Mouse (Mus musculus) Patski (cell line): Measurements from ENCODE around the gene Dscaml1. TPM values are rescaled to one million over a fixed set of nuclear protein-coding genes. Genes with fewer than 3 reads are reported as not detected.

Experiments used
- ATAC-seq: fragments of 100-300 bp; one replicate; pipeline ENCODE4 v1.8.0; 2021
- CTCF ChIA-PET: fragments of 350-600 bp; sonication (Branson Sonifier 250); formaldehyde crosslinking; loops from one replicate; lab custom pipeline; 2022; ENCODE audit warnings: inconsistent platforms; lab: Charles Lee
- POLR2A ChIA-PET: fragments of 350-600 bp; sonication (Branson Sonifier 250); formaldehyde crosslinking; loops from one replicate; lab custom pipeline; 2022; ENCODE audit warnings: antibody characterized with exemption, inconsistent platforms; lab: Charles Lee
- DNase-seq: peaks from one replicate; pipeline ENCODE4 v3.0.0-alpha.2; 2011; ENCODE audit warnings: low read depth, low spot score
- H3K27me3 ChIP-seq: fragments of 371-371 bp; one replicate; pipeline ENCODE4 v1.5.1; 2021
- CTCF ChIP-seq: fragments of 100-300 bp; IDR thresholded peaks from one replicate; pipeline ENCODE4 v1.5.1; 2021
- in situ Hi-C: fragments of 300-500 bp; cut with MboI; formaldehyde crosslinking; loops from 3 replicates; pipeline ENCODE4 v1.11.1; 2018; ENCODE audit warnings: low pct_unique_long_range_greater_than_20kb, mixed read lengths
- polyA plus RNA-seq: library from polyadenylated mRNA; unstranded; gene quantifications from one replicate; pipeline ENCODE4 v1.2.3, GENCODE M21; 2021

Dscaml1 gene
- polyA plus RNA-seq, 1 experiment from 2014 or later = 0.01 TPM

GRCm38 (mm10) chr9:45592374-45592773 is 165.9 kb downstream of the Dscaml1 start:
- TF ChIP-seq CTCF = no peak
- ChIA-PET POLR2A (interaction anchor here (0.6 kb wide), 1 partner anchor 162 kb away, joined by 4 read pairs; no protein-coding TSS in a partner anchor), CTCF (no interaction called here)
- ATAC-seq (no peak), DNase-seq (no peak)
- in situ Hi-C loops = no loop called here
- H3K27me3 ChIP-seq = peaks cover 32% of the 10 kb centered on the region

GRCm38 (mm10) chr9:45598117-45598516 is 171.7 kb downstream of the Dscaml1 start:
- ATAC-seq (peak; percentile 91), DNase-seq (peak; percentile 39)
- TF ChIP-seq CTCF = no peak
- peaks cover 20% of the 10 kb centered on the region for H3K27me3 ChIP-seq
- ChIA-PET POLR2A (no interaction called here), CTCF (no interaction called here)
- in situ Hi-C loops = no loop called here

DNA sequence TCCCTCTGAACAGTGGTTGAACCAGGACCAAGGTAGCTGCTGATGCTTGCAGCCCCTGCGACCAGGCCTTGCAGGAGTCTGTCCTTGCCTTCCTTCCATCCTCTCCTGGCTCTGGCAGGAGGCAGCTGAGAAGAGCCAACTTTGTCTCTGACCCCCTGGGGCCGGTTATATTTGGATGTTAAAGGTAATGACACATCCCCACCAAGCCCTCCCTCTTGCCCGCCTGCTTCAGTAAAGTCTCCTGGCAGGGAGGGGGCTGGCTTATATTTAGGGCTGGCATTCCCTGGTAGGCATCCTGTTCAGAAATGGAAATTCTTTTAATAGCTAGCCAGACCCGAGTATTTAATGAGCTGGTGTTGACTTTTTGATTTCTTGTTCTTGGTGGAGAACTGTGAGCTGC is 172.9 kb downstream of the Dscaml1 start:
- no peak for TF ChIP-seq CTCF
- H3K27me3 ChIP-seq = peaks cover 22% of the 10 kb centered on the region
- POLR2A ChIA-PET = no interaction called here
- in situ Hi-C loops = no loop called here
- ATAC-seq = no peak
- DNase-seq = no peak
- CTCF ChIA-PET = no interaction called here

DNA sequence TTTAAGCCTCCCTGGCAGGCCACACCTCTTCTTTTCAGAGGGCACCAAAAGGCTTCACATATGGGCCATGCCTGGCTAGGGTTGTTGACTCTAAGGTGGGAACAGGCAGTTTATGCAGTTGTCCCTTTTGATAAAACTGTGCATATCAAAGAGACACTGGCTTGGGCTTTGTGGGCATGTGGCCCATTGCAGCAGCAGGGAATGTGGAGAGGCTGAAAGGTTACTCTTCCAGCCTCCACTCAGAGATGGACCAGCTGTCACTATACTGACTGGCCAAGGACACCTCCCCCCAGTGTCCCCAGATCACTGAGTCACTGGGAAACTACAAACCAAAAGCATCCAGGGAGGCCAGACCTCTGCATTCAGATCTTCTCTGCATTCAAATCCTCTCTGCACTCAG is 180.9 kb downstream of the Dscaml1 start:
- no peak for DNase-seq
- peaks cover 48% of the 10 kb centered on the region for H3K27me3 ChIP-seq
- in situ Hi-C loops = no loop called here
- no peak for ATAC-seq
- POLR2A ChIA-PET = no interaction called here
- no peak for TF ChIP-seq CTCF
- CTCF ChIA-PET = no interaction called here

DNA sequence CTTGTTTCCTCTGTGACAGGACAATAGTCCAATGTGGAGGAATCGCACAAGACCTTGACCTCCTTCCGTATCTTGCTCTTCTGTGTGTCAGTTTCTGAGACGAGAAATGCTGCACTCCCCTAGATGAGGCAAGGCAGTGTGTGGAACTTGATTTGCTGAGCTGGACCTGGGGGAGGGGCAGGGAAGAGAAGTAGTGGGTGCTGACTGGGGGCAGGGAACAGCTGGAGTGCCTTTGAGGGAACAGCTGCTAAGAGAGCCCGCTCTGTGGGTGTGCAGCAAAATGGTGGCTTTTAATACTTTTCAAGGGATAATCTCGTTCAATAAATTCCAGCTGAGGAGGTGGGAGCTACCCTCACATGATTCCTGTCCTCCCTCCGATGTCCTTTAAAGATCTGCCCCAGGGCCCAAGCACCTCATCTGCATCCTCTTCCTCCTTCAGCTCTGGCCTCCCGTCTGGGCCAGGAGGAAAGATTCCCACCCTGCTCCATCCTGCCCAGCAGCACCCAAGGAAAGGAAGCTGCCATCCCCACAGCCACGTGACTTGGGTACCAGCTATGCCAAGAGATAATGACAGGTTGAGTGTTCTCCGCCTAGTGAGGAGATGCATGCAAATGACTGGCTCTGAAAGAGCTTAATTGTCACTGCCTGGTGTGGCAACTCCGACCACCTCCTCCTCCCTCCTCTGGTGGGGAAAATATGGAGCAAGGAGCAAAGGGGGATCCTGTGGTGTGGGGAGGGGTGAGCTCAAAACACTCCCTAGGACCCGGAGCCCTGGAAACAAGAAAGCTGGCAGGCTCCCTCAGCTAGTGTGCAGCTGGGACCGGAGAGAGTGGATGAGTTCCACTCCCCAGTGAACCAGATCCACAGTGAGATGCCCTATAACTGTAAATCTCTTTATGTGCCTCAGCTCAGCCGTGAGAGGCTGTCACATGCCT is 181.9 kb downstream of the Dscaml1 start:
- ATAC-seq = no peak
- DNase-seq = no peak
- CTCF ChIA-PET = no interaction called here
- peaks cover 45% of the 10 kb centered on the region for H3K27me3 ChIP-seq
- TF ChIP-seq CTCF = no peak
- POLR2A ChIA-PET = no interaction called here
- in situ Hi-C loops = no loop called here

DNA sequence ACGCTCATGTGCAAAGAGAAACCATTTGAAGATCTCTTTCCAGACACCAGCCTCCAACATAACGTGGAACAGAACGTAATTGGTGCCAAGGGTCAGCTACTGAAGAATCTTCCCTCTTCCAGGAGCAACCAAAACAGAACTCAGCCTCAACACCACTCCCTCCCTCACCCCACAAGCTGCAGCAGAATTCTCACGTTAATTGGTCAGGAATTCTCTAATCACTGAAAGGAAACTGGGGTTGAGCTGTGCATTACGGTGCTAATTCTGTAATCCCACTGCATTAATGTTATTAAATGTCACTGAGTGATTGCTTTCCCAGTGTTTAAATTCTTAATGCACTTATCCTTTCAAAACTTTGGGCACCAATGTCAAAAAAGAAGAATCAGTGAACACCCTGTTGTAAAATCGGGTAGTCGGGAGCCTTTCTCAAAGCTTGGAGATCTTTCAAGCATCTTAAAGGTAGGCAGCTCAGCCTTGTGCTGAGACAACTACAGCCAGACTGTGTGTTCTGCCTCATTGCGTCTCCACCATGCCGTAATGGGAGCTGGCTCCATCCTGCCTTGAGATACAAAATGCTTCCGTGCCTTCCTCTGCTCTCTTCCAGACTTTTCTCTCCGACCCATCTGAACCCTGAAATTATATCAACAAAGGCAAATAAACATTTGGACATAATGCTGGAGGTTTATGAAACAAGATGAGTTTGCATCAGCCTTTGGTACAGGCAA is 184.1 kb downstream of the Dscaml1 start:
- ChIA-PET CTCF (no interaction called here), POLR2A (no interaction called here)
- peaks cover 25% of the 10 kb centered on the region for H3K27me3 ChIP-seq
- DNase-seq (no peak), ATAC-seq (no peak)
- in situ Hi-C loops = no loop called here
- TF ChIP-seq CTCF = no peak

DNA sequence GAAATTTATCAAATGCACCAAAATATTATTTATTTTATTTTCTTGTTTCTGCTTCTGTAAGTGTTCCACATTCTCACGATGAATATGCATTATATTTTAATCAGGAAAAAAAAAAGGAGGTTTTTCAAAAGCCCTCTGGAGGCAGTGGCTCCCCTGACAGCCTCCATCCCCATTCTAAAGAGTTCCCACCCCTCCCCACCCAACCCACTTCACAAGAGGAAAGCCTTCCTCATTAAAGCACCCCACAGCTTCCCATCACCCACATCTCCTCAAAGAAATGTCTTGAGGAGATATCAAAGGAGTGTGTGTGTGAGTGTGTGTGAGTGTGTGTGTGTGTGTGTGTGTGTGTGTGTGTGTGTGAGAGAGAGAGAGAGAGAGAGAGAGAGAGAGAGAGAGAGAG is 188.2 kb downstream of the Dscaml1 start:
- peaks cover 23% of the 10 kb centered on the region for H3K27me3 ChIP-seq

GRCm38 (mm10) chr9:45617889-45618288 is 191.5 kb downstream of the Dscaml1 start:
- TF ChIP-seq CTCF = no peak

More for the DNA sequence above, 188.2 kb downstream of the Dscaml1 start:
- ChIA-PET CTCF (no interaction called here), POLR2A (no interaction called here)
- ATAC-seq (no peak), DNase-seq (no peak)
- in situ Hi-C loops = no loop called here
- TF ChIP-seq CTCF = no peak

GRCm38 (mm10) chr9:45618443-45618842 is 192.0 kb downstream of the Dscaml1 start:
- CTCF ChIA-PET = no interaction called here
- TF ChIP-seq CTCF = no peak
- peaks cover 45% of the 10 kb centered on the region for H3K27me3 ChIP-seq
- DNase-seq = no peak
- POLR2A ChIA-PET = no interaction called here
- no peak for ATAC-seq
- in situ Hi-C loops = no loop called here

More at GRCm38 (mm10) chr9:45617889-45618288, 191.5 kb downstream of the Dscaml1 start:
- H3K27me3 ChIP-seq = peaks cover 41% of the 10 kb centered on the region
- POLR2A ChIA-PET = no interaction called here
- CTCF ChIA-PET = no interaction called here
- in situ Hi-C loops = no loop called here
- DNase-seq (no peak), ATAC-seq (no peak)

DNA sequence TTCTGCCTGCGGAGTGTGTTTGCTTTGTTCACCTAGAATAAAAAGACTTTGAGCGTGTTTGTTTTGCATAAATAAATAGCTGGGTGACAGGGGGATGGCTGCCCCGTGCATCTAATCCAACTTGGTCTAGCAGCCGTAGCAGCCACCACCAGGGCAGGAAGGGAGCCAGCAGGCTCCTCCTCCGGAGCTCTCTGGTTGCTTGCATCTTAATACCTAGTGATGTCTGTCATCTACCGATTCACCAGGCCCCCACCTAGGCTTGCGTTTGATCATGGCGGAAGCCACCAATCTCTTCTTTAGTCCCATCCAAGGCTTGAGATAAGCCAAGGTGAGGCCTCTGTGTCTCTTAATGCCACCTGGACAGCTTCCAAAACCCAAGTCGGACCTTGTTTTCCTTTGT is 193.6 kb downstream of the Dscaml1 start:
- POLR2A ChIA-PET = no interaction called here
- CTCF ChIA-PET = no interaction called here
- in situ Hi-C loops = no loop called here
- ATAC-seq (no peak), DNase-seq (no peak)
- H3K27me3 ChIP-seq = peaks cover 50% of the 10 kb centered on the region
- TF ChIP-seq CTCF = no peak

- CTCF ChIA-PET = interaction anchor here (0.9 kb wide), 1 partner anchor 31 kb away, joined by 3 read pairs; no protein-coding TSS in a partner anchor
- in situ Hi-C loops = no loop called here
- TF ChIP-seq CTCF = no peak
- peaks cover 50% of the 10 kb centered on the region for H3K27me3 ChIP-seq
- no peak for DNase-seq
- no peak for ATAC-seq
- POLR2A ChIA-PET = no interaction called here
Measured at GRCm38 (mm10) chr9:45620920-45621319, 194.5 kb downstream of the Dscaml1 start.
